Mouse (Mus musculus) liver, adult (tissue): ENCODE measurements at regions not wholly inside any gene's neighbourhood (a gene's known extent, or its start where the extent isn't known, plus 50 kb on each side); places are given as distances from the start of the nearest gene placed in this dataset.
A peak's percentile ranks its signal among the peaks of the same experiment; 100 is the strongest.

ENCODE experiments used
- GATA4 ChIP-seq: IDR thresholded peaks from 2 replicates; pipeline ENCODE4 v1.6.1; 2014; ENCODE audit warnings: mild to moderate bottlenecking, low read length; ENCODE audit not compliant: insufficient replicate concordance

DNA sequence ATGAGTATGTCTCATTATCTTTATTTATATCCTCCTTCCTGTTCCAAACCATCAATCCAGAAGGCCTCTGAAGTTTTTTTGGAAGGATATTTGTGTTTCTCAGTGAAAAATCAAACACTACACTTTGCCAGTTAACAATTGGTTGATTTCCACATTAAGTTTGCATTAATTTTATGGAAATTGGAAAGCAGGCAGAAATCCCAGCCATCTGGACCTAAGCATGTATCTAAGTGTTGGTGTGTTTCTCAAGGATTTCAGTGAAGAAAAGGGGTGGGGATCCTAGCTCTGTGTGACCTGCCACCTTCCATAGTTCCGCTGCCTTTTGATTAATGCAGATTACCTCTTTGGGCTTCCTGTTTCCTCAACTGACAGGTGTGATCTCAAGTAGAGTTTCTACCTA is 296.5 kb downstream of the Icos start:
- no peak for TF ChIP-seq GATA4

GRCm38 (mm10) chr1:61277170-61277710 is 299.5 kb downstream of the Icos start:
- peak; percentile 38; the same call in 1 of the 2 replicates for TF ChIP-seq GATA4

GRCm38 (mm10) chr1:61288185-61288584 is 310.5 kb downstream of the Icos start:
- TF ChIP-seq GATA4 = no peak

GRCm38 (mm10) chr1:61288946-61289345 is 311.2 kb downstream of the Icos start:
- TF ChIP-seq GATA4 = no peak

DNA sequence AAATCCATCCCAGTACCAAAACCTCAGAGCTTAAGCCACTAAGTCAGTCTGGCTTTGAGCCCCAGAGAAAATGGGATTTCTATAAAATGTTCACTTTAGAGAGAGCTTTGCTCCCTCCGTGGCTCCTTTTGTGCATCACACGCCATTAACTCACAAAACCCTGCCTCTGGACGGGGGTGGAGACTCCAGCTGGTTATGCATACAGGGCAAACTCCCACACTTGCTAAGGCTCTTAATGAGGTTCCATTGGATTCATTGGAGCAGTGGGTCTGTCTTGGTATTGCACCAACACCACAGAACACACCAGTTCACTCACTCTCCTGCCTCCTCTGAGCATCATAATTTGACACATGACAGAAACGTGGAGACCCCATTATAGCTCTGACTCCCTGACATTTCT is 311.8 kb downstream of the Icos start:
- no peak for TF ChIP-seq GATA4

DNA sequence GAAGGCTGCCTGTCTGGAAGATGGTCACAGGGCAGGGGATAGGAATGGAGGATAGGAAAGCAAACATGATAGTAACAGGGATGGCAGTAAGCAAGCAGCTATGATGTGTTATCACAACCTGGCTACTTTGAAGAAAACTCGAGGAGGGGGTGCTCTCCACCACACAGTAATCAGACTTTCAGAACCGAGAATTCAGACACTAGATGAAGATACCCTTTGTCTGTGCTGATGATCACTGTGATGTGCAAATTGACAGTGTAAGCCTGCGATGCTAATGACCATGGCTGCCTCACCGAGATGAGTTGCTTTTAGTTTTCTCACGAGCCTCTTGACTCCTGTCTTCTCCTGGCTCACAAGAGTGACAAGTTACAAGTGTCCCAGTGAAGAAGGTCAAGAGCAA is 315.4 kb downstream of the Icos start:
- TF ChIP-seq GATA4 = no peak

DNA sequence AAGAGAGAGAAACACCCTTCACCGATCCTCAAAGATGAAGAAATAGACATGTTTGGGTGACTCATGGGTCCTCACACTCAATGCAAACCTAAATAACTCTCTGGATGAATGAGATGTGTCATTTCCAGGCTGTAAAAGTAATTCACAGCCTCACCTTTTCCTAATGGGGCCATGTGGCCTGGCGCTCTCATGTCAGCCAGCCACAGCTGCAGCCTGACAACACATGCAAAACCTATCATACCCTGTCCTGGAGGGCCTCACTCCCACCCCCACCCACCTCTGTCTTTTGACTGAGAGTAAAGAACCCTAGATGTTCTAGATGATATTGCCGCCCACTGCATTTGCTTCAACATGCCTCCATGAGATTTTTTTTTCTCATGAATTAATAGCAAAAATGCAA is 317.5 kb downstream of the Icos start:
- no peak for TF ChIP-seq GATA4

DNA sequence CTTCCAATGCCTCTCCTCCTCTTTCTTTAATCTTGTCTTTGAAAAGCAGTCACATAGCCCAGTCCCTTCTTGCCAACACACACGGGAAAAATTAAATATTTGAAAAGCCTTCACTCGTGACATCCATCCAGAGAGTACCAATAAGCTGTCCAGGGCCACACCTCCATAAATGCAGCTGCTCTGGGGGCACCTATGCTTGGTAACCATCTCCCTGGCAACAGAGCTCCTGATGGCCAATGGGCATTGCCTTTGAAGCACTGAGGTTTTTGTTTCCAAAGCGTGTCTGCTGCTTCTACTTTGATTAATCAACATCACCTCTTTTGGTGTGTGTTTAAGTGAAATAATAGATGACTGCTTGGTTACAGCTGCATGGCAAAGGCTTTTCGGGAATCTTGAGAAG is 319.1 kb downstream of the Icos start:
- no peak for TF ChIP-seq GATA4

DNA sequence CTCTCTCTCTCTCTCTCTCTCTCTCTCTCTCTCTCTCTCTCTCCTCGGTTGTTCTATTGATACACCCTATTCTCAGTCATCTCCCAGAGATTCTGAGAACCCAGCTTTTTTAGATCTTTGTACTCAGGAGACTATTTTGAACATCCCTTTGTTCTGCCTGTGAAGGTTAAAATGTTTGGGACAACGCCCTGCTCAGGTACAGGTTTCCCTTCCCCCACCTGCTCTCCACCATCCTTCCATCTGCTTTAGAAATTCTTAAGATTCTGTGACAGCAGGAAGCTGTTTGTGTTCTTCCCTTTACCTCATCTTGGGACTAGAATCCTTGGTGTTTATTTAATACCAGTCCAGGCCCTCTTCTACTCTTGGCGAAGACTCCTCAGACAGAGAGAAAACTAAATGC is 319.6 kb downstream of the Icos start:
- TF ChIP-seq GATA4 = no peak

DNA sequence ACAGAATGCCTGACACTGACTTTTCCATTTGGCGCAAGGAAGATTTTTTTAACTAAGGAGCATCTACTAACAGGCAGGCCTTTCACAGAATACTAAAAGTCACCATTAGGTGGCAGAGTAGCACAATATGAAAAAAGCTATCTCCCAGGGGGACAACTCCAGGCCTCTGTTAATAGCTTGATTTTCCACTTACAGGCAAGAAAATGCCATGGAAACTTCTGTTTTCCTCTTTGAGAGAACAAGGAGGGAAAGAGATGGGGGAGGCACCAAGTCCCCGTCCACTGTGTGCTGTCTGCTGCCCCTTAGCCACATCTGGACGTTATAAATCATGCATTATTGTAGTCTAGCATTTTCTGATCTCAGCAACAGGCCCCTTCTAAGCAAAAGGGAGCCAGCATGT is 320.3 kb downstream of the Icos start:
- TF ChIP-seq GATA4 = no peak

GRCm38 (mm10) chr1:61298779-61299178 is 321.1 kb downstream of the Icos start:
- no peak for TF ChIP-seq GATA4

DNA sequence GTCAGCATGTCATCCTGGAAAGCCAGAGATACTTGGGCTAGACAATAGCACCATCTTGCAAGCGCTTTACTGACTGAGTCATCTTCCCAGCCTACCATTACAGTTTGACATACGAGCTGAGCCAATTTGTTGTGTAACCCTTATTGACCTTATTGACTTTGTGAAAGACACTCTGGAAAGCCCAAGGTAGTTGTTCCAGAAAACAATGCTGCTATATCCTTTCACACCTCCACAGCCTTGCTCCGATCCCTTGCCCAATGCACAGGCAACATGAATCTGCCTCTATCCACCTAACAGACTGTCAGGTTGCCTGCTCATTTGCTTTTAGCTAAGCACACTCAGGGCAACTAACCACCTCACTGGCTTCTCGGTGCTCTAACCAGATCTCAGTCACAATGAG is 322.8 kb downstream of the Icos start:
- TF ChIP-seq GATA4 = no peak

DNA sequence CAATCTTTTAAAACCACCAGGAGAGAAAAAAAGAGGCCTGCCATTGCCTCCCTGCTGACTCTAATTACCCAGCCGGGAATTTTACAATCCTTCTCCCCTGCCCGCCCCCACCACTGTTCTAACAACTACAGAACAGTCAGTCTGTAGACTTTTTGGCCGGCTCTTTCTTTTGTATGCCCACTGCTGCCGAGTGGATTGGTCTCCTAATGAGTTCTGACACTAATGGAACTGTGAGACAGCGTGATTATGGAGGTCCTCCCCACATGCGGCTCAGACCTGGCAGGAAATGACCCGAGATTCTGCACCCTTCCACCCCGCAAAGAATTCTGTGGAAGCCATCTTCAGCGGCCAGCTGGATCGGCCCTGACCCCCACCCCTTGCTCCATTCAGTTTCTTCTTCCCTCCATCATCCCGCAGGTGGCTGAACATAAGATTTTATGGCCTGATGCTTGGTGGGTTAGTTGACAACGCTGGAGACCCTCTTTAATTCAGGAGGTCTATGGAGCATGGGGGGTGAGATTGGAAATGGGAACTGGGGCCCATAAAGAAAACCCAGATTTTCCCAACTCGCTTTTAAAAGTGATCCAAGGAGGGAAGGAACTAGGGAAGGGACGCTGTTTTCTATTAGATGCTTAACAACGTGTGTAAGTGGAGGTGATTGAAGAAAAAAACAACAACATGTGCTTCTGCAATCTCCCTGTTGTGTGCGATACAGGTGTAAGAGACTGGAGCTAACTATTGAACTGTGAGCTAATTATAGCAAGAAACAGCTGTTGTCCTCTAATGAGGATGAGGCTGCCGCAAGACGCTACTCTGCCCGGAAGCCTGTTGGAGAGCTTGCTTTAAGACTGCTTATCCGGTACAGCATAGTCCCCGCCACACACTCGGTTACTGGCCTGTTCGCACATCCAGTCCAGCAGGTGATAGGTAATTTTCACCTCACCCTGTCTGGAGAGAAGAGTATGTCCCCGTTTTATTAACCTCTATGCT is 323.6 kb downstream of the Icos start:
- TF ChIP-seq GATA4 = no peak

DNA sequence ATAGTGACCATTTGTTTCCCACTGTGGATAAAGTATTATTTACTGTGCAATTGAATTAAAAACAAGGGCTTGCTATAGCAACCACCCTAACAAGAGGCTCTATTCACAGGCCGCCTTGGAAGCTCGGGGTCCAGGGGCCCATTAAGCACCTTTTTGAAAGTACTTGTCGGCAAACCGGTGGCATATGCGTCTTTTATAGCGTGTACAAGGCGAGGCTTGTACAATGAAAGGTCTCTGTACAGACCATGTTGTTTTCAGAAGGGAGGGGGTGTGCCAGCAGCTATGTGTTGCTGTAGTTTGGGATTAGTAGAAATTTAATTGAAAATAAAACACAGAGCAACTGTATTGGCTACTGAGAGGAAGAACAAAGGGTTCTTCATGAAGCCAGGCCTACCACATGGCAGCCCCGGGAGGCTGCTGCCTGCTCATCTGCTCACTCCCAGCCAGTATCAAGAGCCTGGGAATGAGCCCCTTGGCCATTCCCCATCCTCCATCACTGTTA is 324.9 kb downstream of the Icos start:
- TF ChIP-seq GATA4 = no peak

DNA sequence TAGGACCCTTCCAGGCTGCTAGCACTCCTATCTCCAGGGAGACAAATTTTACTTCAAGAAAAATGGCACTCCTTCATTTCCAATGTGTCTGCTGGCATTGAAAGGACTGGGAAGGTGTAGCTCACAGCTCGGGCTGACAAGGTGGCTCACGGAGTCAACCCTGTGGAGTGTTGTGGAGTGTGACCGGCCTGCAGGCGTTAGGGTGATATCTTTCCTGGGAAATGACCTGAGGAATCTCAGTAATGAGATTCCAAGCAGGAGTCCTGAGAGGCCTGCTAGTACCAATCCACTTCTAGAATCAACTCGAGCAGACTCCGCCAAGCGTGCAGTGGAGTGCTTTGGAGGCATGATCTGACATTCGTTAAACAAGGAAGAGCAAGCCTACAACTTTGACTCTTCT is 328.6 kb downstream of the Icos start:
- no peak for TF ChIP-seq GATA4

DNA sequence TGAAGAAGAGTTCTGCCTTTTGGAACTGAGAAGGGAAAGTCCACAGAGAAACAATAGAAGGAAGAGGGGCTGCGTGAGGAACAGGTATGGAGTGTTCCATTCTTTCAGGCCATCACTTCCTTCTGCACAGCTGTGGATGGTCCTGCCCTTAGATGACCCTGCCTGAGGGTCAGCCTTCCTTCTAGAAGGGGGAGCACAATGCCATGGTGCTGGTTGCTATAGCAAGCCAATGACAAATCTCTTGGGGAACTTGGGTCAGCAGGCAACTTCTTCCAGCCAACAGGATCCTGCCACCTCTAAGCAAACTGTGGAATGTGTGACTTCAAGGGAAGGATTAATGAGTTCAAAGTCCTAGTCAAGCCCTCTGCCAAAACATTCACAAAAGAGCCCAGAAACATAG is 329.1 kb upstream of the Pard3b start:
- no peak for TF ChIP-seq GATA4
